Mouse (Mus musculus): ENCODE data around the gene Mad1l1. TPM values are rescaled to one million over a fixed set of nuclear protein-coding genes. Genes with fewer than 3 reads are reported as not detected.

Gene Mad1l1
- polyA plus RNA-seq, 1 experiment from 2014 or later = 27.8 TPM

DNA sequence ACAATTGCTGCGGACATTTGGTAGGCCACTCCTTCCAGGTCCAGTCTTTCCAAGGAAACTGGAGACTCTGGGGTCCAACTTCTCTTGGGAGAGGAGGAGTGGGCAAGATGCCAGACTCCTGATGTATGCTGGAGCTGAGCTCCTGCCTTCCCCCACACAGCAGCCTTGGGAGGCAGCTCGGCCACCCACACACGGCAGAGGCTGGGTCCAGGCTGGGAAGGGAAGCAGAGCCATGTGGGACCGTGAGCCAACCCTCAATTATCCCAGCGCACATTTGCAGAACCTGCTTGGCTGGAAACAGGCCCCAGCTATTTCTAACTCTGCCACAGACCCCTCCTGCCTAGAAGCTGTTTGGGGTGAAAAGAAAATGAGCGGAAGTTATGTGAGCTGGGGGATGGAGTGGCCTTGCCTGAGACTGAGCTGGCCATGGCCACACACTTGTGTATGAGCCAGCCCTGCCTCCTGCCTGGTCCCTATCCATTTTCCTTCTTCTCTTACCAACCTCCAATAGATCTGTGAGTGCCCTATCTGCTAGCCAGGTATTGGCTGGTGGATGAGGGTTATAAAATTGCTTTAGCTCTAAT lies 260.0 kb downstream of the Mad1l1 start:
- WGBS = 55% methylated on average over 6 of the region's 6 CpGs
- Histone ChIP-seq H3K27ac (ENCODE audit: low read length) (no peak overlapping the region), H3K4me3 (ENCODE audit: low read length) (no peak overlapping the region), H3K4me2 (ENCODE audit: low read depth, low read length) (no peak overlapping the region), H3K9me3 (replicated peaks; ENCODE audit: control insufficient read depth, low read length) (no peaks in the 10 kb centered on the region), H3K4me1 (ENCODE audit: control insufficient read depth, insufficient read depth, low read length) (peaks cover 9% of the 10 kb centered on the region; the same call in 1 of the 2 replicates), H3K27me3 (ENCODE audit: control insufficient read depth, insufficient read depth, low read length) (no peaks in the 10 kb centered on the region), H3K36me3 (ENCODE audit: control insufficient read depth, insufficient read depth) (peaks cover 4% of the 10 kb centered on the region), H3K9ac (ENCODE audit: low read length) (no peak overlapping the region)
- no peak for ATAC-seq (replicated peaks; ENCODE audit: extremely low read depth, insufficient read depth, low FRiP score)

DNA sequence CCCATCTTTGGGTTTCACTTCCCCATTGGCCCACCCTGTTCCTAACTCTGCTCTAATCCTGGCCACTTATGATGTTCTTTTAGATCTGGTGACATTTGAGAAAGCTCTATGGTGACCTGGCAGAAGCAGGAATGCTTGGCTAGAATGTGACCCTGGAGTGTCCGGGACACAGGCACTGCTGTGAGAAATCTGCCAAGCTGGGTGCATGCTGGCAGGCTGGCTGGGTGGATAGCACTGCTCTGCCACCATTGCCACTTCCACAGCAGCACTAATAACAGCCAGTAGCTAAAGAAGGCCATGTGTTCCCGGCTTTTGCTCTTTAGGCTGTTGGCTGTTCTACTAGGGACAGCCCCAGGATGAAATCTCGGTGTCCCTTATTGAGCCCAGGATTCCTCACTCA lies 265.1 kb downstream of the Mad1l1 start:
- H3K9me3 ChIP-seq (replicated peaks; ENCODE audit: control insufficient read depth, low read length) = no peaks in the 10 kb centered on the region
- ATAC-seq (replicated peaks; ENCODE audit: extremely low read depth, insufficient read depth, low FRiP score) = no peak
- H3K27me3 ChIP-seq (ENCODE audit: control insufficient read depth, insufficient read depth, low read length) = no peaks in the 10 kb centered on the region
- no peak overlapping the region for H3K9ac ChIP-seq (ENCODE audit: low read length)
- H3K36me3 ChIP-seq (ENCODE audit: control insufficient read depth, insufficient read depth) = no peaks in the 10 kb centered on the region
- no peak overlapping the region for H3K4me2 ChIP-seq (ENCODE audit: low read depth, low read length)
- no peak overlapping the region for H3K27ac ChIP-seq (ENCODE audit: low read length)
- H3K4me1 ChIP-seq (ENCODE audit: control insufficient read depth, insufficient read depth, low read length) = peaks cover 10% of the 10 kb centered on the region
- WGBS = 71% methylated on average over 3 of the region's 3 CpGs
- H3K4me3 ChIP-seq (ENCODE audit: low read length) = no peak overlapping the region

DNA sequence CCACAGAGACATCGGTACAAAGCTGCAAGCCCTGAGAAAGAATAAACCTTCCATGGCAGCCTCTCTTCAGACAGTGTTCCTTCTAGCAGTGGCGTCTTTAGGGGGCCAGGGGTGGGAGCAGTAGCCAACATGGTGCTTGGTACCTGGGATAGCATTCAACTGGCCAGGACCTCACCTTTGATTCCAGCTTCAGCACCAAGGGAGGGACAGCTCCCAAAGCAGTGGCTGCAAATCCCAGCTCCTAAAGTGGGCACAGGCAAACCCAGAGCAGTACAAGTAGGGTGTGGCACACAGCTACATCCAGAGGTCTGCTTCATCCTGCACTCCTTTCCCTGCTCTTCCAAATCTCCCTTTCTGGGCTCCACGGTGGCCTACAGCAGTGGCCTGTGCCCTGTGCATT lies 265.9 kb downstream of the Mad1l1 start:
- Histone ChIP-seq H3K27me3 (ENCODE audit: control insufficient read depth, insufficient read depth, low read length) (no peaks in the 10 kb centered on the region), H3K4me1 (ENCODE audit: control insufficient read depth, insufficient read depth, low read length) (peaks cover 7% of the 10 kb centered on the region), H3K9me3 (replicated peaks; ENCODE audit: control insufficient read depth, low read length) (no peaks in the 10 kb centered on the region), H3K9ac (ENCODE audit: low read length) (no peak overlapping the region), H3K4me3 (ENCODE audit: low read length) (no peak overlapping the region), H3K27ac (ENCODE audit: low read length) (no peak overlapping the region), H3K36me3 (ENCODE audit: control insufficient read depth, insufficient read depth) (no peaks in the 10 kb centered on the region), H3K4me2 (ENCODE audit: low read depth, low read length) (no peak overlapping the region)
- 76% methylated on average over 3 of the region's 3 CpGs for WGBS
- ATAC-seq (replicated peaks; ENCODE audit: extremely low read depth, insufficient read depth, low FRiP score) = no peak

DNA sequence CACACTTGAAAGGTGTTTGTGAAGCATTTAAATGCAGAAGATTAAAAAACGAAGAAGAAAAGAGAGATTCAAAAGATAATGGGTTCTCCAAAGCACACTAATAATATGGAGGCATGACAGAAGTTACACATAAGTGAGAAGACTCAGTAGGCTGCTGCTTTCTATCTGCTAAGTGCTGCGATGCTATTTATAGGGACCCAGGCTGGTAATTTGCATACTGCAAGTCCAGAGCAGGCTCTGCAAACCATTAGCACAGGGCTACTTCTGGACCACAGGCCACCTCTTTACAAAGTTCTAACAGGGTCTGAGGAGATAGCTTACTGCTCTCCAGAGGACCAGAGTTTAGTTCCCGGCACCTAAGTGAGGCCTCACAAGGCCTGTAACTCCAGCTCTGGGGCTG lies 267.7 kb downstream of the Mad1l1 start:
- H3K27ac ChIP-seq (ENCODE audit: low read length) = no peak overlapping the region
- WGBS = 39% methylated on average over 3 of the region's 3 CpGs
- no peak overlapping the region for H3K4me3 ChIP-seq (ENCODE audit: low read length)
- no peak for ATAC-seq (replicated peaks; ENCODE audit: extremely low read depth, insufficient read depth, low FRiP score)
- no peak overlapping the region for H3K9ac ChIP-seq (ENCODE audit: low read length)
- no peaks in the 10 kb centered on the region for H3K27me3 ChIP-seq (ENCODE audit: control insufficient read depth, insufficient read depth, low read length)
- H3K36me3 ChIP-seq (ENCODE audit: control insufficient read depth, insufficient read depth) = no peaks in the 10 kb centered on the region
- H3K4me1 ChIP-seq (ENCODE audit: control insufficient read depth, insufficient read depth, low read length) = peaks cover 7% of the 10 kb centered on the region
- no peak overlapping the region for H3K4me2 ChIP-seq (ENCODE audit: low read depth, low read length)
- no peaks in the 10 kb centered on the region for H3K9me3 ChIP-seq (replicated peaks; ENCODE audit: control insufficient read depth, low read length)

DNA sequence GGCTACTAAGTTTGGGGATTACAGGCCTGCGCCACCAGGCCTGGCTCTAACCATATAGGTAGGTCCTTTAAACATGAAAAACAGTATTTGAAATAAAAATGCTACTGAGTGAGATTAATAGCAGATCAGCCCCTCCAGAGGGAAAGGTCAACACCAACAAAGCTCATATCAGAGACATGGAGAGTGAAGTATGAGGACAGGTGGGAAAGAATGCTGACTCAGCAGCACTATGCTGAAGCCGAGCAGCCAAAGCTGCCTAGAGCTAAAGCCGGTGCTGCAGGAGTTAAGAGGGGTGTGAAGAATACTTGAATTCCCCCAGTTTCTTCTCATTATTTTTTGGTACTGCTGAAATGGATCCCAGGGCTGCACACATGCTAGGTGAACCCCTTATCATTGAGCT lies 268.9 kb downstream of the Mad1l1 start:
- H3K4me3 ChIP-seq (ENCODE audit: low read length) = no peak overlapping the region
- no peaks in the 10 kb centered on the region for H3K36me3 ChIP-seq (ENCODE audit: control insufficient read depth, insufficient read depth)
- H3K9ac ChIP-seq (ENCODE audit: low read length) = no peak overlapping the region
- no peak for ATAC-seq (replicated peaks; ENCODE audit: extremely low read depth, insufficient read depth, low FRiP score)
- H3K27me3 ChIP-seq (ENCODE audit: control insufficient read depth, insufficient read depth, low read length) = no peaks in the 10 kb centered on the region
- H3K9me3 ChIP-seq (replicated peaks; ENCODE audit: control insufficient read depth, low read length) = no peaks in the 10 kb centered on the region
- peaks cover 7% of the 10 kb centered on the region for H3K4me1 ChIP-seq (ENCODE audit: control insufficient read depth, insufficient read depth, low read length)
- no peak overlapping the region for H3K4me2 ChIP-seq (ENCODE audit: low read depth, low read length)
- 86% methylated on average over 3 of the region's 3 CpGs for WGBS
- H3K27ac ChIP-seq (ENCODE audit: low read length) = no peak overlapping the region

DNA sequence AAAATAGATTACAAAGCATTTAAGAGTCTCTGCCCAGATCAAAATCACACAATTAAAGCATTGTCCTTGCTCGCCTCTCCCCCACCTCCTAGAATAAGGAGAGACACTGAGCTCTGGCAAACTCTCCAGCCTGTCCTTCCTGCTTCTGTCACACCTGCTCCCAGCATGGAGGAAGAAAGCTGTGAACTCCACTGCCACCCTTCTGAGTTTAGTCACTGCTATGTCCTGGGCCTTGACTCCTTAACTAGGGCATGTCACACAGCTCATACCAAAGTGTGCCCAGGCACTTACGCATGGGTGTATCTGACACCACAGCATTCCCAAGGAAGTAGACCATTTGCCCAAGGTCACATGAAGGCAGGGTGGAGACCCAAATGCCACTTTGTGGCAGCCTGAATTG lies 275.9 kb downstream of the Mad1l1 start:
- no peak overlapping the region for H3K9ac ChIP-seq (ENCODE audit: low read length)
- H3K36me3 ChIP-seq (ENCODE audit: control insufficient read depth, insufficient read depth) = no peaks in the 10 kb centered on the region
- H3K27me3 ChIP-seq (ENCODE audit: control insufficient read depth, insufficient read depth, low read length) = peaks cover 11% of the 10 kb centered on the region
- peaks cover 4% of the 10 kb centered on the region for H3K4me1 ChIP-seq (ENCODE audit: control insufficient read depth, insufficient read depth, low read length)
- WGBS = 86% methylated on average over 2 of the region's 2 CpGs
- no peak overlapping the region for H3K4me3 ChIP-seq (ENCODE audit: low read length)
- H3K27ac ChIP-seq (ENCODE audit: low read length) = no peak overlapping the region
- H3K9me3 ChIP-seq (replicated peaks; ENCODE audit: control insufficient read depth, low read length) = no peaks in the 10 kb centered on the region
- H3K4me2 ChIP-seq (ENCODE audit: low read depth, low read length) = no peak overlapping the region
- no peak for ATAC-seq (replicated peaks; ENCODE audit: extremely low read depth, insufficient read depth, low FRiP score)

DNA sequence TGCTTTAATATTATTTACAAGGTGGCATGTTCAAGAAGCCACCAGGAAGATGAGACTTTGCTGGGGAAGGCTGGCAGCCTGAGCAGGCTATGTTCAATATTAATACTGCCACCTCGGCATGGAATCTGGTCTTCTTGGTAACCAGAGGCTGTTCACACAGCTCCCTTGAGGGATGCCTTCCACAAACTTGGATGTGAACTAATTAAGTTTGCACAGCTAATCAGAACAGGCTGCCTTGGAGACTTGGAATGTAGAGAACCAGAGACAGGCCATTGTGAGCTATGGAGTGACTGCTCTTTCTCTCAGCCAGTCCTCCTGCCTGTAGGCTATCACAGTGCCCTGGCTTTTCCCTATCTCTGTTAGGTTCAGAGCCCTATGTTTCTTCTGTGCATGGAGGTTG lies 278.4 kb downstream of the Mad1l1 start:
- WGBS = 83% methylated on average over 1 of the region's 1 CpGs
- Histone ChIP-seq H3K9ac (ENCODE audit: low read length) (no peak overlapping the region), H3K36me3 (ENCODE audit: control insufficient read depth, insufficient read depth) (no peaks in the 10 kb centered on the region), H3K4me3 (ENCODE audit: low read length) (no peak overlapping the region), H3K27ac (ENCODE audit: low read length) (no peak overlapping the region), H3K9me3 (replicated peaks; ENCODE audit: control insufficient read depth, low read length) (no peaks in the 10 kb centered on the region), H3K4me2 (ENCODE audit: low read depth, low read length) (no peak overlapping the region), H3K27me3 (ENCODE audit: control insufficient read depth, insufficient read depth, low read length) (peaks cover 11% of the 10 kb centered on the region), H3K4me1 (ENCODE audit: control insufficient read depth, insufficient read depth, low read length) (peaks cover 4% of the 10 kb centered on the region)
- no peak for ATAC-seq (replicated peaks; ENCODE audit: extremely low read depth, insufficient read depth, low FRiP score)

DNA sequence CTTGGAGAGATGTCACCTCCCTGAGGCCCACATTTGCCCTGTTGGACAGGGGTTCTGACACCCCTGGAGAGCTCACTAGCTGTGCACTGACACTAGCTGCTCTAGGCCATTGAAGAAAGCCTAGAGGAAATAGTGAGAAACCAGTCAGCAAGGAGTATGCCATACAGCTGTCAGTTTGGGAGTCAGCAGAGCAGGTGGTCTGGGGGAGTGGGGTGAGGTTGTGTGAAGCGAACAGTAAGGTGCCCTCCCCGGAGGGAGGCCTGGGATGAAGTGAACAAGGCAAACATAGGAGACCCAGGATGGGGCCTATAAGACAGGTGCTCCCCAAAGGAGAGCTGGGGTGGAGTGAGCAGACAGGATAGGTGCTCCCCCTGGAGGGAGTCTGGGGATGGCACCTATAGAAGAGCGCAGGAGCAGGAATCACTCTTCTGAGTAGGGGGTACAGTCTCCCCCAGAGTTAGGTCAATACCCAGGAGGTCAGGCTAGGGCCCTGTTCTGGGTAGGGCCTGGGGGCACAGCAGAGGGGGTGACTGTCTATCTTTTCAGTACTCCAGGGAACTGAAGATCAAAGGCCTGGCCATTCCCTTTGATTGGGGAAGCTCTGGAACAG lies 279.2 kb downstream of the Mad1l1 start:
- ATAC-seq (replicated peaks; ENCODE audit: extremely low read depth, insufficient read depth, low FRiP score) = no peak
- H3K4me1 ChIP-seq (ENCODE audit: control insufficient read depth, insufficient read depth, low read length) = peaks cover 4% of the 10 kb centered on the region
- no peak overlapping the region for H3K4me2 ChIP-seq (ENCODE audit: low read depth, low read length)
- no peak overlapping the region for H3K9ac ChIP-seq (ENCODE audit: low read length)
- H3K36me3 ChIP-seq (ENCODE audit: control insufficient read depth, insufficient read depth) = no peaks in the 10 kb centered on the region
- WGBS = 82% methylated on average over 3 of the region's 3 CpGs
- H3K27ac ChIP-seq (ENCODE audit: low read length) = no peak overlapping the region
- no peaks in the 10 kb centered on the region for H3K9me3 ChIP-seq (replicated peaks; ENCODE audit: control insufficient read depth, low read length)
- H3K27me3 ChIP-seq (ENCODE audit: control insufficient read depth, insufficient read depth, low read length) = peaks cover 11% of the 10 kb centered on the region
- H3K4me3 ChIP-seq (ENCODE audit: low read length) = no peak overlapping the region

DNA sequence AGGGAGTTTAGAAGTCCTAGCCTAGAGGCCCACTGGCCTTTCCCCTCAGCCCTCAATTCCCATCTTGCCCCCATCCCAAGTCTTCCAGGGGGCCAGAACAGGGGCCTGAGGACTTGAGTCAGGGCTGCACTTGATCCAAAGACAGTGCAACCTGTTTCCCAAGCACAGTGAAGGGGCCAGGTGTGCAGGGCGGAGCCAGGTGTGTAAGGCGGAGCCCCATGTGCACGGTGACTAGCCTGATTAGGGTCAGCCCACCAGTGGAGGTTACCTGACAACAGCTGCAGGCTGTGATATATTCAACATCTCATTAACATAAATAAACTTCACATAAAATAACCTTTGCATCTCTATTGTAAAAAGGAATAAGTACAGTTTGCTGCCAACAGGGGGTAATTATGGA lies 280.3 kb downstream of the Mad1l1 start:
- H3K4me2 ChIP-seq (ENCODE audit: low read depth, low read length) = no peak overlapping the region
- H3K27me3 ChIP-seq (ENCODE audit: control insufficient read depth, insufficient read depth, low read length) = peaks cover 11% of the 10 kb centered on the region
- WGBS = 88% methylated on average over 3 of the region's 3 CpGs

More for the DNA sequence above, 280.3 kb downstream of the Mad1l1 start:
- Histone ChIP-seq H3K4me1 (ENCODE audit: control insufficient read depth, insufficient read depth, low read length) (no peaks in the 10 kb centered on the region; the same call in 1 of the 2 replicates), H3K9ac (ENCODE audit: low read length) (no peak overlapping the region), H3K36me3 (ENCODE audit: control insufficient read depth, insufficient read depth) (no peaks in the 10 kb centered on the region), H3K27ac (ENCODE audit: low read length) (no peak overlapping the region), H3K4me3 (ENCODE audit: low read length) (no peak overlapping the region), H3K9me3 (replicated peaks; ENCODE audit: control insufficient read depth, low read length) (no peaks in the 10 kb centered on the region)
- no peak for ATAC-seq (replicated peaks; ENCODE audit: extremely low read depth, insufficient read depth, low FRiP score)

Data from heart, embryonic 16.5 days (tissue).